Mouse (Mus musculus) thymus, adult 18-20 months (tissue): ENCODE data around the gene Slc39a3.
"Not testable (repeated sequence)": the region's sequence is repeated elsewhere in the genome, so short reads cannot be mapped to it uniquely, and the experiment has no call there.

Source experiments
- DNase-seq, 2 experiments: peaks; one replicate each; pipeline ENCODE4 v3.0.0; 2022; ENCODE audit warnings: mixed read lengths in 2 of 2

Gene Slc39a3

GRCm38 (mm10) chr10:81036988-81037580 lies at the start of gene Slc39a3:
Slc39a3 (minus strand) TSS chr10:81037426.
- peak; percentile 92 to 97 for DNase-seq

DNA sequence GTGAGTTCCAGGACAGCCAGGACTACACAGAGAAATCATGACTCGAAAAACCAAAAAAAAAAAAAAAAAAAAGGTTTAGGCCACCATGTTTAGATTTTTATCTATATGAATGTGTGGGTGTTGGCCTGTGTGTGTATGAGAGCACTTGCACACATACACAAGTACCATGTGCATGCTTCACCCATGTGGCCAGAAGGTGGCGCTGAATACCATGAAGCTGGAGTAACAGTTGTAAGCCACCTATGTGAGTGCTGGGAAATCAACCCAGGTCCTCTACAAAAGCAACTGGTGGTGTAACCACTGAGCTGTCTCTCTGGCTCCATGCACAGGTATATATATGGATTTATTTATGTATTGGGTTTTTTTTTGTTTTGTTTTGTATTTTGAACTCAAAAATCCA lies 49.8 kb upstream of the Slc39a3 start:
- DNase-seq = no peak

DNA sequence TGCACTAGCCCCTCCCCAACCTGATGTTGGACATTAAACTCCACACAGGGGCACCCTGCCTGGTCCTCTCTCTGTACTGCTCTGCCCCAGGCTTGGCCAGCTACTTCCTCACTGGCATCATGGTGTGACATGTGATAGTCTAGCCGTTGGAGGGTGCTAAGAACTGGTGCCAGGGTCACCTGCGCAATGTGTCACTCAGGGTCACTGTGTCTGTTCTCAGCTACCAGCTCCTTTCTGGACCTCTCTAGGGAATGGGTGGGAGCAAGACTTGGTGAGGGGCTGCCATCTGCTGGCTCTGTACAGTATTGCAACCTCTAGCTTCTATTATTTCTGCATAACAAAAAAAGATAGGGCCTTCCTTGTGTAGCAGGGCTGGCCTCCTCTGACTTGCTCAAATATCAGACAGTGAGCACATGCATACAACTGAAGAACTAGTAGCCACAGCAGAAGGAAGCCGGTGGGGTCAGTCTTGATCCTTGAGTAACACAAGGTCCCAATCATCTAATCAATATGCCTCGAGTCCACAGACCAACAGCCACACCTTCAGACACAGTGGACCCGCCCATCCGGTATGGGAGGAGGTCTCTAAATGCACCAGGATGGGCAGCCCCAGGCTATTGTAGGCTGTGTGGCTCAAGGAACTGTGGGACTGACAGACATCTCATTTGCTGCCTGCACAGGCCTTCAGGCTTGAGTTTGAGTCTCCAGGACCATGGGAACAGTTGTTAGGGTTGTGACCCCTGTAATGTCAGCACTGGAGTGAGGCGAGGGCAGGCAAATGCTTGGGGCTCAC lies 45.1 kb upstream of the Slc39a3 start:
- peak; percentile 30 to 37 for DNase-seq

GRCm38 (mm10) chr10:81080008-81080655 lies 42.9 kb upstream of the Slc39a3 start:
- DNase-seq = no peak

DNA sequence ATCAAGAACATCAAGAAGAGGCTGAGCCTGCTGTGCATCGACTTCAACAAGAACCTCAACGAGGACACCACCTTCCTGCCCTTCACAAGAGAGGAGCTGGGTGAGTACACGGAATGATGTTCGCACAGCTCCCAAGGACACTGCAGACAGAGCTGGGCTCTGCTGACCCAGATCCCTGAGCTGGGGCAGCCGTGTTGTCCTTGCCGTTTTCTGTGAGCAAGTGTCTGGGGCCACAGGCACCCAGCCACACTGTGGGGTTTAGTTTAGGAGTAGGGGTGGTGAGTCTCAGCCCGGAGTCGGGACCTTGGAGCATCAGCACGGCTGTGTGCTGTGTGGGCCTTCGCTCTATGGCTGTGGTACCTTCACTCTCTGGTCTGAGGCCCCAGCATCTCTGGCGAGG lies 40.7 kb upstream of the Slc39a3 start:
- DNase-seq = no peak

DNA sequence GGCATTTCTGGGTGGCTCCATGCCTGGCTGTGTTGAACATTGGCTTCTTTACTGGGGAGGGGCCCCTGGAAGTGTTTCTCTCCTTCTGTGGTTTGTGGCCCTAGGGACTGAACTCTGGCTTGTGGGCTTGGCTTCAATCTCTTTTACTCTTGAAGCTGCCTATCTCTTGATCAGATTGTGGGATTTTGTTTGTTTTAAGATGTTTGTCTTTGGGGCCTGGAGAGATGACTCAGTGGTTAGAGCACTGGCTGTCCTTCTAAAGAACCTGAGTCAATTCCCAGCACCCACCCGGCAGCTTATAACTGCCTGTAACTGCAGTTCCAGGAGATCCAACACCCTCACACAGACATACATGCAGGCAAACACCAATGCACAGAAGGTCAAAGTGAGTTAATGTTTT lies 39.1 kb upstream of the Slc39a3 start:
- DNase-seq = no peak

- no peak for DNase-seq
Observed at GRCm38 (mm10) chr10:81075734-81076133, 38.5 kb upstream of the Slc39a3 start.

DNA sequence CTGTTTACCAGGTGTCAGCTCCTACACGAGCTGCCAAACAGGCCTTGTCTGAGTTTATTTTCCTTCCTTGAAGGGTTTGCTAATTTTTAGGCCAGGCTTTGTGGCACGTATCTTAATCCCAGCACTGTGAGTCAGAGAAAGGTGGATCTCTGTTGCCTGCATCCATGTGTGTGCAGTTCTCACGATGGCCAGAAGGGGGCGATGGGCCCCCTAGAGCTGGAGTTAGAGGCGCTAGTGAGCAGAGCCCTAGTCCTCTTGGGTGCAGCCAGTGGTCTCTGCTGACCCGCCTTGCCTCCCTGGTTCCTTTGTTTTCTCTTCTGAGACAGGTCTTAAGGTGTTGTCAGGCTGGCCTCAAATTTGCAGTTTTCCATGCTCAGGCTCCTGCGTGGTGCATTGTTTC lies 36.2 kb upstream of the Slc39a3 start:
- no peak for DNase-seq

- no peak for DNase-seq
Observed at GRCm38 (mm10) chr10:81072290-81072689, 35.1 kb upstream of the Slc39a3 start.

GRCm38 (mm10) chr10:81069836-81070235 lies 32.6 kb upstream of the Slc39a3 start, which contains the start of gene Thop1:
Thop1 (plus strand) TSS chr10:81070035.
- DNase-seq = peak; percentile 97 to 98

DNA sequence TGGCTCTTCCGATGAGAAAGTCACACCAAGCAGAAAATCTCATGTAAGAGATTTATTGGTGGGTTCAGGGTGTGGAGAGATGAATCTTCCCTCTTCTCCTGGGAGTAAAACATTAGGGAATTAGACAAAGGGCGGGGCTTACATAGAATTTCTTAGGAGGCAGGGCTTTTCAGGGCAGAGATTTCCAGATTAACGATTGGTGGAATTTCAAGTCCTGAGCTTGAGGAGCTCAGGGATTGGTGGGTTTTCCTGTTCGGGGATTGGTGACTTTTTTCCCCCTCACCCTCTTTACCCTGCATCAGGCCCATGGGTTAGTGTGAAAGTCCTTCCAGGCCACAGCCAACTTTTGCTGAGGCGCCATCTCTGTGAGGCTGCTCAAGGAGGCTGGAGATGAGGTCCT lies 31.5 kb upstream of the Slc39a3 start:
- no peak for DNase-seq

- not testable (repeated sequence) for DNase-seq
Observed at GRCm38 (mm10) chr10:81064519-81064918, 27.3 kb upstream of the Slc39a3 start.

DNA sequence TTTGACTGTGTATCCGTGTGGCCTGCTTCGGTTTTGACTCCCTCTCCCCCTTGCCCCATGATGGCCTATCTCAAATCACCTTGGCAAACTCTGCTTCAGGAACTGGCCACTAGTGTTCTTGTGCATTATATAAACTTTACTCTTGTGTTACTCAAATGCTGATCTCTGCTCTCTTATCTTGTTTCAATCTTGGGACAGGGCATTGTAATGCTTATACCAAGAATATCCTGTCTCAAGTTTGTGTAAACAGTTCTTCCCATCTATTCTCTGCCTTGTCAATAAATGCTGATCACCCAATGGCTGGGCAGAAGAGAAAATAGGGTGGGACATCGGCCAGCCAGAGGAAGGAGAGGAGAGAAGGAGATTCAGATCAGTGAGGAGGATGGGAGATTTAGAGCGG lies 25.5 kb upstream of the Slc39a3 start:
- DNase-seq = no peak

GRCm38 (mm10) chr10:81059603-81060543 lies 22.6 kb upstream of the Slc39a3 start, which contains the start of gene Sgta:
Sgta (minus strand) TSS chr10:81060181.
- DNase-seq = peak; percentile 93 to 98

- no peak for DNase-seq
Observed at GRCm38 (mm10) chr10:81058896-81059295, 21.7 kb upstream of the Slc39a3 start.

DNA sequence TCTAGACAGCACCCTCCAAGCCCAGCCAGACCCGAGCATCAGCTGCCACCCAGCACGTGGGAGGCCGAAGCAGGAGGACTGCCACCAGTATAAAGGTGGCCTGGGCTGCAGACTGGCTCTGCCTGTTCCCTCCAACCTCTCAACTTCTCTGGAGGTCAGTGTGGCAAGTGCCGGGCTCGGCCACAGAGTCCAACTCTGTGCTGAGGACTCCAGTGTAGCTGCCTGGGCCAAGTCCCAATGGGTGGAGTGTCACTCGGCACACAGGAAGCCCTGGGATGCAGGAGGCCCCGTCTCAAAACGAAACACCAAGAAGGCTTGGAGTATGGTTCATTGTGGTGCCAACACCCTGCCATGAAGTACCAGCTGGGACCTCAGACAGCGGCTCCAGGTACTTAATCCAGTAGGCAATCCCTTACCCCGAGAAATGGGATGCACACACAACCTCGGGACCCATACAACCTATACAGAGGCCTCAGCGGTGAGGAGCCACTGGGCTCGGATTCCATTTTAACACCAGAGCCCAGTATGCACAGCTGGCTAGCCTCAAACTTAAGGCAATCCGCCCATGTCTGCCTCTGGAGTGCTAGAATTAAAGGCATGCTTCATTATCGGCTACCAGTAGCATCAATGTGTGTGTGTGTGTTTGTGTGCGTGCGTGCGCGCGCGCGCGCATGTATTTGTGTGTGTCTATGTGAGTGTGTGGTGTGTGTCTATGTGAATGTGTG lies 20.3 kb upstream of the Slc39a3 start:
- no peak for DNase-seq

GRCm38 (mm10) chr10:81055802-81056340 lies 18.6 kb upstream of the Slc39a3 start:
- DNase-seq = not testable (repeated sequence)

- DNase-seq = no peak
Observed at GRCm38 (mm10) chr10:81055169-81055568, 17.9 kb upstream of the Slc39a3 start.

DNA sequence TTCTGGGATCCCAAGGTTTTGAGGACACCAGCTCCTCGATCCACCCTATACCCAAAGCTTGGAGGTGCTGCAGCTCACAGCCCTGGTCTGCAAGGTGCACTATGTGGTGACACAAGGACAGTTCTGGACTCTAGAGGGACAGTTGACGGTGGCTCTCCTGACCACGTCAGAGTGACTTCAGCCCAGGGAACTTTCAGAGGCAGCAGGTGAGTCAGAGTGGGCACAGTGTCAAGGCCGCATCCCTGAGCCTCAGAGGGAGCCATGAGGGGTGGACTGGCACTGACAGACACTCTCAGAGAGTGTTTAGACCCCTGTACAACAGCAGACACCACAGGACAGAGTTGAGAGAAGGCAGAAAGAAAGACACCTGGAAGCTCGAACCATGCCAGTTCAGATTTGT lies 15.4 kb upstream of the Slc39a3 start:
- DNase-seq = no peak

GRCm38 (mm10) chr10:81051133-81051532 lies 13.9 kb upstream of the Slc39a3 start:
- no peak for DNase-seq

GRCm38 (mm10) chr10:81050645-81051044 lies 13.4 kb upstream of the Slc39a3 start:
- DNase-seq = no peak

GRCm38 (mm10) chr10:81045246-81045645 lies 8.0 kb upstream of the Slc39a3 start:
- not testable (repeated sequence) for DNase-seq
